8 mouse cellular contexts compared by ENCODE assay signal in genomic region chr10:22273684-22274305, GRCm38 (mm10).
DNase-seq lines count a peak whose midpoint lies in the region; ATAC-seq lines count a peak whose summit lies in the region.

No protein-coding gene starts in this region.

- WGBS in hindbrain, embryonic 11.5 days: 1% methylated on average over 41 of the region's 41 CpGs

- H3K4me3 ChIP-seq in hindbrain, embryonic 11.5 days (ENCODE audit: low read depth, low read length): peak overlapping the region; percentile 48

- H3K9ac ChIP-seq in hindbrain, embryonic 11.5 days (ENCODE audit: low read depth, low read length): peak overlapping the region; percentile 47; the same call in 1 of the 2 replicates

- peak; percentile 42 for DNase-seq in CD4-positive, CD25-positive, alpha-beta regulatory T cell, adult 2 months (ENCODE audit: low read depth, low spot score)
- DNase-seq in Muller cell, postnatal 12 days (ENCODE audit: inconsistent ontology term): peak; percentile 25
- DNase-seq in hindbrain, embryonic 11.5 days (ENCODE audit: low spot score): peak; percentile 57
- DNase-seq in mesoderm, embryonic 11.5 days (ENCODE audit: low read depth, low spot score): peak; percentile 45
- DNase-seq in T-cell, adult 2 months (ENCODE audit: low spot score): no peak
- no peak for DNase-seq in adrenal gland, adult (ENCODE audit: inconsistent age in 2 of 2, low spot score in 1 of 2)
- no peak for DNase-seq in kidney, postnatal 36 days

- no peak for ATAC-seq in CD4-positive, CD25-positive, alpha-beta regulatory T cell, adult 4 months
- ATAC-seq in hindbrain, embryonic 11.5 days (ENCODE audit: low FRiP score): no peak

- H3K36me3 ChIP-seq in hindbrain, embryonic 11.5 days (ENCODE audit: control insufficient read depth, insufficient read depth, low read length): no peaks in the 10 kb centered on the region

- peaks cover 2% of the 10 kb centered on the region; the same call in 1 of the 2 replicates for H3K27me3 ChIP-seq in hindbrain, embryonic 11.5 days (ENCODE audit: control insufficient read depth, insufficient read depth, low read length)

- no peaks in the 10 kb centered on the region for H3K4me1 ChIP-seq in hindbrain, embryonic 11.5 days (replicated peaks; ENCODE audit: control insufficient read depth, insufficient read depth, low read length)

- no peak overlapping the region for H3K27ac ChIP-seq in hindbrain, embryonic 11.5 days (ENCODE audit: low read depth, low read length)

- H3K4me2 ChIP-seq in hindbrain, embryonic 11.5 days (replicated peaks; ENCODE audit: low read depth, low read length): peak overlapping the region; percentile 93

- no peaks in the 10 kb centered on the region for H3K9me3 ChIP-seq in hindbrain, embryonic 11.5 days (ENCODE audit: control insufficient read depth, low read length)

Comparison
In these comparisons a context has a peak if more than half of its experiments do, and no peak if none do; other contexts are left out.
1. DNase-seq: peak in CD4-positive, CD25-positive, alpha-beta regulatory T cell, adult 2 months (single experiment), Muller cell, postnatal 12 days (single experiment), hindbrain, embryonic 11.5 days (single experiment) and mesoderm, embryonic 11.5 days (single experiment); none in T-cell, adult 2 months (single experiment), adrenal gland, adult (0 of 2) and kidney, postnatal 36 days (0 of 2).